Mouse (Mus musculus) C2C12 (cell line): Measurements from ENCODE around the gene Ern2.

ENCODE experiments used
- CEBPB ChIP-seq: IDR thresholded peaks from one replicate; pipeline ENCODE4 v1.6.1; 2011; ENCODE audit warnings: low read depth, mild to moderate bottlenecking, control low read depth, moderate library complexity
- CTCF ChIP-seq: IDR thresholded peaks from one replicate; pipeline ENCODE4 v1.5.1; 2011; ENCODE audit not compliant: control insufficient read depth, insufficient read depth, insufficient read length
- FOSL1 ChIP-seq: IDR thresholded peaks from one replicate; pipeline ENCODE4 v1.8.0; 2011; ENCODE audit warnings: mild to moderate bottlenecking, low read length; ENCODE audit not compliant: poor library complexity, insufficient read depth, severe bottlenecking
- MAX ChIP-seq: IDR thresholded peaks from one replicate; pipeline ENCODE4 v1.6.1; 2011; ENCODE audit warnings: mild to moderate bottlenecking, control low read depth
- MYOD1 ChIP-seq: IDR thresholded peaks from one replicate; pipeline ENCODE4 v1.6.1; 2011; ENCODE audit warnings: low read depth; ENCODE audit not compliant: control insufficient read depth, insufficient read length
- MYOG ChIP-seq: IDR thresholded peaks from one replicate; pipeline ENCODE4 v1.6.1; 2011; ENCODE audit not compliant: control insufficient read depth, insufficient read length; ENCODE audit errors: extremely low read depth
- USF1 ChIP-seq: IDR thresholded peaks from one replicate; pipeline ENCODE4 v1.6.1; 2011; ENCODE audit warnings: low read depth, mild to moderate bottlenecking, control low read depth, moderate library complexity

DNA sequence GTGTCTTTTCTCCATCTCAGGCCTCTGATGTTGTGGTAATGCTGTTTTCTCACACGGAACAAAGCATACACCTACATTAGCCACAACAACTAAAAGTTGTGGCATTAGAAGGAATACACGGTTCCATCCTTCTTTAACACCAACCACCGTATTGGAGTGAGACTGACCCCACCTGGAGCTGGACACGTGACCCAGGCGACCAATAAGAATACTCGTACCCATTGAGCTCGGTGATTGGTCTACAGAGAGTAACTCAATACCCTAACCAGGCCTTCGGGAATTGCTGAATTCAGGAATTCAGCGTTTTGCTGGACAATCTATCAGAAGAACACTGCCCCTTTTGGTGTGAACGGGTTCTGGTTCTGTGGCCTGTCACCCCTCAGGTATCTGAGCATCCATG lies 5.1 kb upstream of the Ern2 start:
- TF ChIP-seq CTCF (no peak), CEBPB (no peak), FOSL1 (no peak), USF1 (no peak), MYOD1 (no peak), MYOG (no peak), MAX (no peak)
